Mouse (Mus musculus) bone marrow, adult 2 months (tissue): ENCODE data around the gene Duoxa2.

Experiments used
- CTCF ChIP-seq: fragments of 200-500 bp; IDR thresholded peaks from 2 replicates; pipeline ENCODE4 v1.5.1; 2011; ENCODE audit warnings: low read length, control low read depth; ENCODE audit not compliant: control insufficient read depth, insufficient read depth
- POLR2A ChIP-seq: fragments of 200-500 bp; IDR thresholded peaks from 2 replicates; pipeline ENCODE4 v1.6.1; 2011; ENCODE audit warnings: low read depth, mild to moderate bottlenecking, control low read depth, low read length, borderline replicate concordance; ENCODE audit not compliant: control insufficient read depth

- TF ChIP-seq CTCF (peak; percentile 74), POLR2A (no peak)
Measured at GRCm38 (mm10) chr2:122312722-122313417, 14.2 kb downstream of the Duoxa2 start.
